Mouse (Mus musculus) adrenal gland, adult 2 months (tissue): Measurements from ENCODE around the gene Vps50. TPM values are rescaled to one million over a fixed set of nuclear protein-coding genes. Genes with fewer than 3 reads are reported as not detected.
A peak's percentile ranks its signal among the peaks of the same experiment; 100 is the strongest.
"Not testable (repeated sequence)": the region's sequence is repeated elsewhere in the genome, so short reads cannot be mapped to it uniquely, and the experiment has no call there.

ENCODE experiments used
- DNase-seq: peaks from one replicate; pipeline ENCODE4 v3.0.0; 2021
- long read RNA-seq: library from polyadenylated mRNA; stranded (forward); transcript quantifications from one replicate; pipeline ENCODE4 v2.0.0, GENCODE M21; 2021
- polyA plus RNA-seq: library from polyadenylated mRNA; depleted of rRNA; stranded (reverse); fragments of >200 nt; gene quantifications from 2 replicates; pipeline ENCODE4 v1.2.3, GENCODE M21; 2012; rRNA removed
- total RNA-seq, 2 experiments: library from RNA; stranded (reverse); gene quantifications; 2 replicates each; pipeline ENCODE4 v1.2.3; 2021

The Vps50 gene
- total RNA-seq (10 to 100 TPM; 17.7 to 24.2 TPM), polyA plus RNA-seq (0.66 and 0.98 TPM in 2 replicates)
- long read RNA-seq, full-length matches to known transcripts = 17 of 19 reads
- long read RNA-seq, partial matches to known transcripts = 1 of 19 reads
- long read RNA-seq, other reads (novel, unspliced or antisense) = 1 of 19 reads

GRCm38 (mm10) chr6:3498162-3498848 lies at the start of gene Vps50, which contains the start of gene Hepacam2:
Gene Vps50 (plus strand): TSS chr6:3498382.
Gene Hepacam2 (minus strand): TSS chr6:3498298.
- DNase-seq = peak; percentile 92

- no peak for DNase-seq
These were observed 43.8 kb upstream of the Vps50 start for GRCm38 (mm10) chr6:3454421-3454820.

GRCm38 (mm10) chr6:3455944-3456536 lies 42.1 kb upstream of the Vps50 start:
- no peak for DNase-seq

- no peak for DNase-seq
These were observed 35.2 kb upstream of the Vps50 start for GRCm38 (mm10) chr6:3463026-3463425.

- no peak for DNase-seq
These were observed 34.6 kb upstream of the Vps50 start for GRCm38 (mm10) chr6:3463594-3463993.

GRCm38 (mm10) chr6:3468627-3469026 lies 29.6 kb upstream of the Vps50 start:
- no peak for DNase-seq

- no peak for DNase-seq
These were observed 27.5 kb upstream of the Vps50 start for GRCm38 (mm10) chr6:3470706-3471105.

GRCm38 (mm10) chr6:3476299-3476698 lies 21.9 kb upstream of the Vps50 start:
- DNase-seq = no peak

- DNase-seq = no peak
These were observed 18.3 kb upstream of the Vps50 start for GRCm38 (mm10) chr6:3479853-3480252.

- no peak for DNase-seq
These were observed 16.5 kb upstream of the Vps50 start for GRCm38 (mm10) chr6:3481705-3482104.

GRCm38 (mm10) chr6:3485133-3485532 lies 13.0 kb upstream of the Vps50 start:
- no peak for DNase-seq

GRCm38 (mm10) chr6:3487355-3487754 lies 10.8 kb upstream of the Vps50 start:
- DNase-seq = no peak

- no peak for DNase-seq
These were observed 3.9 kb upstream of the Vps50 start for GRCm38 (mm10) chr6:3494285-3494684.

GRCm38 (mm10) chr6:3496210-3496609 lies 2.0 kb upstream of the Vps50 start:
- DNase-seq = peak; percentile 8

- no peak for DNase-seq
These were observed 2.1 kb downstream of the Vps50 start for GRCm38 (mm10) chr6:3500286-3500685.

GRCm38 (mm10) chr6:3505289-3505688 lies 7.1 kb downstream of the Vps50 start:
- no peak for DNase-seq

- no peak for DNase-seq
These were observed 8.9 kb downstream of the Vps50 start for GRCm38 (mm10) chr6:3507078-3507477.

GRCm38 (mm10) chr6:3508151-3508550 lies 10.0 kb downstream of the Vps50 start:
- DNase-seq = not testable (repeated sequence)

- no peak for DNase-seq
These were observed 11.6 kb downstream of the Vps50 start for GRCm38 (mm10) chr6:3509782-3510181.

- no peak for DNase-seq
These were observed 12.9 kb downstream of the Vps50 start for GRCm38 (mm10) chr6:3511116-3511515.

- DNase-seq = peak; percentile 38
These were observed 13.4 kb downstream of the Vps50 start for GRCm38 (mm10) chr6:3511612-3512011.

- DNase-seq = no peak
These were observed 14.4 kb downstream of the Vps50 start for GRCm38 (mm10) chr6:3512611-3513010.

- DNase-seq = no peak
These were observed 30.0 kb downstream of the Vps50 start for GRCm38 (mm10) chr6:3528198-3528597.

GRCm38 (mm10) chr6:3531445-3531844 lies 33.3 kb downstream of the Vps50 start:
- DNase-seq = no peak
